ENCODE assay signal across 23 mouse cellular contexts in genomic region chr1:155994524-155994923, GRCm38 (mm10).
"Had no signal": no experiment of that assay in that cellular context is flagged by ENCODE, and none has a peak within 500 bp of the region (broad histone marks: within the 10 kb centered on the region; RNA-seq: fewer than 3 reads in every experiment).

No protein-coding gene starts in this region.

- ATAC-seq: forebrain, embryonic 15.5 days; forebrain, postnatal 0 days; hindbrain, postnatal 0 days; liver, embryonic 12.5 days had no signal

- DNase-seq: forebrain, postnatal 0 days; gastrocnemius, postnatal 14 days; gastrocnemius, postnatal 36 days; heart, adult 18-20 months; heart, postnatal 10 days; kidney, adult 11 months; kidney, adult 2 months; kidney, adult 9 months; kidney, postnatal 25 days; kidney, postnatal 4 days; left cerebral cortex, postnatal 4 days had no signal

- H3K9me3 ChIP-seq: forebrain, embryonic 15.5 days; heart, embryonic 10.5 days; heart, embryonic 12.5 days; hindbrain, embryonic 13.5 days; hindbrain, embryonic 15.5 days; kidney, embryonic 15.5 days; limb, embryonic 13.5 days; limb, embryonic 15.5 days; liver, embryonic 12.5 days had no signal

- H3K36me3 ChIP-seq: forebrain, embryonic 15.5 days; heart, embryonic 10.5 days; heart, embryonic 12.5 days; hindbrain, embryonic 13.5 days; hindbrain, embryonic 15.5 days; kidney, embryonic 15.5 days; limb, embryonic 13.5 days; limb, embryonic 15.5 days; liver, embryonic 12.5 days had no signal

- H3K4me1 ChIP-seq: forebrain, embryonic 15.5 days; hindbrain, embryonic 13.5 days; hindbrain, embryonic 15.5 days; limb, embryonic 13.5 days; limb, embryonic 15.5 days; liver, embryonic 12.5 days had no signal

- H3K27me3 ChIP-seq: forebrain, embryonic 15.5 days; heart, embryonic 12.5 days; hindbrain, embryonic 13.5 days; hindbrain, embryonic 15.5 days; kidney, embryonic 15.5 days; limb, embryonic 13.5 days; limb, embryonic 15.5 days; liver, embryonic 12.5 days had no signal

- H3K4me2 ChIP-seq: forebrain, embryonic 15.5 days; heart, embryonic 12.5 days; hindbrain, embryonic 13.5 days; hindbrain, embryonic 15.5 days; kidney, embryonic 15.5 days; limb, embryonic 13.5 days; limb, embryonic 15.5 days; liver, embryonic 12.5 days had no signal

- H3K4me3 ChIP-seq: forebrain, embryonic 15.5 days; heart, embryonic 10.5 days; heart, embryonic 12.5 days; hindbrain, embryonic 13.5 days; hindbrain, embryonic 15.5 days; kidney, embryonic 15.5 days; layer of hippocampus, adult 2 months; limb, embryonic 13.5 days; limb, embryonic 15.5 days; liver, embryonic 12.5 days had no signal

- H3K27ac ChIP-seq: forebrain, embryonic 15.5 days; hindbrain, embryonic 13.5 days; hindbrain, embryonic 15.5 days; hindbrain, postnatal 0 days; kidney, embryonic 15.5 days; kidney, postnatal 0 days; layer of hippocampus, adult 2 months; limb, embryonic 13.5 days; limb, embryonic 15.5 days; liver, embryonic 12.5 days had no signal

- H3K9ac ChIP-seq: forebrain, embryonic 15.5 days; forebrain, postnatal 0 days; heart, embryonic 12.5 days; hindbrain, embryonic 13.5 days; hindbrain, embryonic 15.5 days; kidney, embryonic 15.5 days; limb, embryonic 13.5 days; limb, embryonic 15.5 days; liver, embryonic 12.5 days had no signal
